Comparison of ENCODE assay signal across 21 mouse cellular contexts in the genomic region with DNA sequence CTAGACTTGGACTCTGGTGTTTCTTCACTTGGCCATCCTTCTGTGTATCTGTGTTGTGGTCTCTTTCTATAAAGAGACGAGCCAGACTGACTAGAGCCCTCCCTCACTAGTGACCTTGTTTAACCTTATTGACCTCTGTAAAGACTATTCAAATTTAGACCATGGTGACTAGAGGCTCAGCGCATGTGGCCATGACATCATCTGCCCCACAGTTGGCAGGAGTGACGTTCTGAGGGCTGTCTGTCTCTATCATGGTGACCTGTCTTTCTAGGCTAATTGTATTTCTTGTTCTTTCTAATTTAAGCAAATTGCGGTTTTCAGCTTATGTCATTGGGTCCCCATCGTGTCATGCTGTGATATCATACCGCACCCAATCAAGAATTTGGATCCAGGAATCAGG. TPM values are rescaled to one million over a fixed set of nuclear protein-coding genes. Genes with fewer than 3 reads are reported as not detected.
DNase-seq lines count a peak whose midpoint lies in the region; ATAC-seq and TF ChIP-seq lines count a peak whose summit lies in the region.
"Had no signal": no experiment of that assay in that cellular context is flagged by ENCODE, and none has a peak within 500 bp of the region (broad histone marks: within the 10 kb centered on the region; RNA-seq: fewer than 3 reads in every experiment).

No protein-coding gene starts in this region.

- in situ Hi-C loops in CH12.LX (cut with MboI; ENCODE audit: low pct_ligation_motif_present, low pct_unique_long_range_greater_than_20kb, low sequenced_read_pairs), result no loop called here

- ATAC-seq in lung, embryonic 15.5 days (ENCODE audit: borderline replicate concordance, extremely low read depth, low FRiP score, low TSS enrichment), result no peak
- ATAC-seq: activated CD4-positive, CD25-positive, alpha-beta regulatory T cell, adult 4 months; forebrain, embryonic 13.5 days; forebrain, embryonic 15.5 days; Patski had no signal

- no peak for TF ChIP-seq RAD21 in CH12.LX (IDR thresholded peaks at IDR 0.05; ENCODE audit: low read depth, low read length)

- H3K9ac ChIP-seq in lung, embryonic 15.5 days, result no peak overlapping the region
- H3K9ac ChIP-seq in CH12.LX (ENCODE audit: insufficient read depth, low read depth), result no peak overlapping the region
- H3K9ac ChIP-seq: embryonic facial prominence, embryonic 12.5 days; forebrain, embryonic 13.5 days; forebrain, embryonic 15.5 days had no signal

- 94% methylated on average over 6 of the region's 6 CpGs for WGBS in lung, embryonic 15.5 days
- 80% methylated on average over 6 of the region's 6 CpGs for WGBS in lung, adult 2 months

- no peak for TF ChIP-seq CTCF in layer of hippocampus, adult 2 months (conservative IDR thresholded peaks at IDR 0.05)
- no peak for TF ChIP-seq CTCF in lung, adult 2 months (IDR thresholded peaks at IDR 0.05; ENCODE audit: insufficient read depth, low read length)
- TF ChIP-seq CTCF in CH12.LX (conservative IDR thresholded peaks at IDR 0.05 in 1 of 2, IDR thresholded peaks at IDR 0.05 in 1 of 2; ENCODE audit: low read depth in 2 of 2, low read length in 2 of 2), result no peak

- no peak for TF ChIP-seq POLR2A in lung, adult 2 months (IDR thresholded peaks at IDR 0.05; ENCODE audit: borderline replicate concordance, extremely low read depth, low read depth, low read length)
- no peak for TF ChIP-seq POLR2A in CH12.LX (IDR thresholded peaks at IDR 0.05; ENCODE audit: low read depth, low read length)

- H3K79me2 ChIP-seq in CH12.LX (replicated peaks; ENCODE audit: control insufficient read depth, extremely low read depth, insufficient read depth, poor library complexity, severe bottlenecking), result no peaks in the 10 kb centered on the region

- DNase-seq in layer of hippocampus, adult 2 months (ENCODE audit: low spot score in 2 of 2), result no peak
- no peak for DNase-seq in layer of hippocampus, adult 18-20 months (ENCODE audit: low spot score in 2 of 2)
- no peak for DNase-seq in lung, adult 2 months
- peak; percentile 25 for DNase-seq in CH12.LX (ENCODE audit: extremely low read depth)
- no peak for DNase-seq in heart, adult 8-10 months (ENCODE audit: low spot score)
- DNase-seq: adrenal gland, adult 8-10 months; adrenal gland, postnatal 14 days; adrenal gland, postnatal 36 days; cerebellum, adult 11-12 months; cerebellum, adult 2 months; cerebellum, adult 9-10 months; cerebellum, postnatal 10 days; cerebellum, postnatal 25 days had no signal

- dilution Hi-C loops in CH12.LX (cut with MboI; ENCODE audit: extremely low pct_ligation_motif_present, extremely low pct_unique_long_range_greater_than_20kb, low sequenced_read_pairs), result no loop called here

- H3K27ac ChIP-seq in layer of hippocampus, adult 2 months, result peak overlapping the region; percentile 71; the same call in 1 of the 2 replicates
- 0 out of 2 replicates have a peak overlapping the region, but pooled peaks have one; percentile 5 for H3K27ac ChIP-seq in lung, embryonic 15.5 days
- H3K27ac ChIP-seq in CH12.LX (ENCODE audit: insufficient read depth, low read depth), result no peak overlapping the region
- H3K27ac ChIP-seq: embryonic facial prominence, embryonic 10.5 days; embryonic facial prominence, embryonic 12.5 days; forebrain, embryonic 13.5 days; forebrain, embryonic 15.5 days had no signal

- no peaks in the 10 kb centered on the region for H3K9me3 ChIP-seq in lung, embryonic 15.5 days
- no peaks in the 10 kb centered on the region for H3K9me3 ChIP-seq in CH12.LX (replicated peaks; ENCODE audit: low read length)
- H3K9me3 ChIP-seq: embryonic facial prominence, embryonic 10.5 days; embryonic facial prominence, embryonic 12.5 days; forebrain, embryonic 13.5 days; forebrain, embryonic 15.5 days; G1E had no signal

- H3K36me3 ChIP-seq in lung, embryonic 15.5 days, result no peaks in the 10 kb centered on the region
- H3K36me3 ChIP-seq in CH12.LX (replicated peaks in 1 of 2; ENCODE audit: control insufficient read depth in 1 of 2, insufficient read depth in 1 of 2, low read length in 1 of 2), result no peaks in the 10 kb centered on the region
- H3K36me3 ChIP-seq: embryonic facial prominence, embryonic 10.5 days; embryonic facial prominence, embryonic 12.5 days; forebrain, embryonic 15.5 days; G1E had no signal

- H3K4me3 ChIP-seq in layer of hippocampus, adult 2 months, result no peak overlapping the region
- H3K4me3 ChIP-seq in lung, embryonic 15.5 days, result no peak overlapping the region
- no peak overlapping the region for H3K4me3 ChIP-seq in lung, adult 2 months (replicated peaks; ENCODE audit: extremely low read depth, low read depth, low read length)
- no peak overlapping the region for H3K4me3 ChIP-seq in CH12.LX (replicated peaks in 1 of 3; ENCODE audit: low read depth in 2 of 3, low read length in 2 of 3, poor library complexity in 1 of 3)
- H3K4me3 ChIP-seq: embryonic facial prominence, embryonic 10.5 days; embryonic facial prominence, embryonic 12.5 days; forebrain, embryonic 13.5 days; forebrain, embryonic 15.5 days had no signal

- H3K27me3 ChIP-seq in lung, embryonic 15.5 days, result no peaks in the 10 kb centered on the region
- H3K27me3 ChIP-seq in CH12.LX (replicated peaks), result no peaks in the 10 kb centered on the region
- H3K27me3 ChIP-seq: embryonic facial prominence, embryonic 12.5 days; forebrain, embryonic 13.5 days; forebrain, embryonic 15.5 days; Patski had no signal

- peaks cover 73% of the 10 kb centered on the region for H3K4me1 ChIP-seq in lung, embryonic 15.5 days
- H3K4me1 ChIP-seq in lung, adult 2 months (ENCODE audit: control insufficient read depth, insufficient read depth, low read length), result peaks cover 62% of the 10 kb centered on the region
- peaks cover 29 to 78% of the 10 kb centered on the region in 2 experiments for H3K4me1 ChIP-seq in CH12.LX (ENCODE audit: control insufficient read depth in 1 of 2, insufficient read depth in 2 of 2)

- H3K4me2 ChIP-seq in lung, embryonic 15.5 days, result no peak overlapping the region
- no peak overlapping the region for H3K4me2 ChIP-seq in CH12.LX (ENCODE audit: insufficient read depth, low read depth, poor library complexity, severe bottlenecking)
- H3K4me2 ChIP-seq: embryonic facial prominence, embryonic 12.5 days; forebrain, embryonic 13.5 days; forebrain, embryonic 15.5 days had no signal

- TF ChIP-seq EP300 in CH12.LX (IDR thresholded peaks at IDR 0.05; ENCODE audit: low read length), result peak; percentile 46; the same call in 1 of the 2 replicates

TF ChIP-seq in CH12.LX, 34 proteins besides CTCF, POLR2A, EP300 and RAD21:
- TF ChIP-seq JUND (conservative IDR thresholded peaks at IDR 0.05; ENCODE audit: low read depth, low read length) (0 out of 2 replicates have a peak, but pooled peaks have one; percentile 30), MAX (IDR thresholded peaks at IDR 0.05; ENCODE audit: low read length) (no peak), BHLHE40 (IDR thresholded peaks at IDR 0.05; ENCODE audit: low read depth, low read length) (0 out of 2 replicates have a peak, but pooled peaks have one; percentile 8), ETS1 (conservative IDR thresholded peaks at IDR 0.05; ENCODE audit: low read depth, low read length) (peak; percentile 68), IRF4 (IDR thresholded peaks at IDR 0.05; ENCODE audit: low read depth, low read length) (no peak), MYC (IDR thresholded peaks at IDR 0.05; ENCODE audit: low read depth, low read length) (0 out of 2 replicates have a peak, but pooled peaks have one; percentile 36), POLR2AphosphoS2 (IDR thresholded peaks at IDR 0.05; ENCODE audit: low read depth, low read length) (no peak), TCF12 (IDR thresholded peaks at IDR 0.05; ENCODE audit: low read depth, low read length) (0 out of 2 replicates have a peak, but pooled peaks have one; percentile 16), JUN (IDR thresholded peaks at IDR 0.05; ENCODE audit: insufficient read depth, low read depth, low read length) (peak; percentile 32; the same call in 1 of the 2 replicates)
TF ChIP-seq in CH12.LX: peak in this region for 6.

RNA-seq across cellular contexts. Expression of gene Baiap2, which starts 8.8 kb away (rescaled TPM):
- total RNA-seq in layer of hippocampus, adult 2 months (2021), result 100 to 1,000 TPM; 244 to 257 TPM
- total RNA-seq in layer of hippocampus, adult 18-20 months (2021), result 100 to 1,000 TPM; 257 to 261 TPM
- polyA plus RNA-seq in lung, embryonic 15.5 days (2015; fragmentation: Nextera tagmentation; extraction: Ambion mirVana), result 26.2 and 28.9 TPM in 2 replicates
- 83.7 and 92.9 TPM in 2 replicates for polyA plus RNA-seq in lung, adult 2 months (2012; rRNA removed)
- total RNA-seq in CH12.LX (2012; rRNA removed) (6.7 and 9.9 TPM in 2 replicates), CH12.LX (2014; rRNA removed) (3.2 and 3.4 TPM in 2 replicates)
- polyA plus RNA-seq in CH12.LX (2012; ENCODE audit: insufficient read length, low read depth), result 5.6 and 6.1 TPM in 2 replicates
- 10 to 100 TPM in 1 of 4 experiments, 1 to 10 TPM in 3; 4.8 to 10.0 (median 5.8) TPM for total RNA-seq in heart, adult 8-10 months (2022)

RNA-seq across cellular contexts. Expression of gene Chmp6, which starts 38.1 kb away (rescaled TPM):
- 10 to 100 TPM; 34.7 to 45.9 TPM for total RNA-seq in layer of hippocampus, adult 2 months (2021)
- total RNA-seq in layer of hippocampus, adult 18-20 months (2021), result 10 to 100 TPM; 33.7 to 36.0 TPM
- polyA plus RNA-seq in lung, embryonic 15.5 days (2015; fragmentation: Nextera tagmentation; extraction: Ambion mirVana), result 99.3 and 100 TPM in 2 replicates
- polyA plus RNA-seq in lung, adult 2 months (2012; rRNA removed), result 50.2 and 51.0 TPM in 2 replicates
- total RNA-seq in CH12.LX (2012; rRNA removed) (59.7 and 67.2 TPM in 2 replicates), CH12.LX (2014; rRNA removed) (63.2 and 70.6 TPM in 2 replicates)
- polyA plus RNA-seq in CH12.LX (2012; ENCODE audit: insufficient read length, low read depth), result 50.3 and 67.9 TPM in 2 replicates
- 10 to 100 TPM; 29.9 to 33.7 (median 30.4) TPM for total RNA-seq in heart, adult 8-10 months (2022)

Comparison
In these comparisons a context has a peak if more than half of its experiments do, and no peak if none do; other contexts are left out.
1. RNA of gene Baiap2, which starts 8.8 kb away (total RNA-seq): 257 to 261 TPM in layer of hippocampus, adult 18-20 months and 244 to 257 TPM in layer of hippocampus, adult 2 months; 3.2 to 9.9 TPM in CH12.LX and 4.8 to 10.0 TPM in heart, adult 8-10 months; every median in the first group is over 10 times any median in the second.